Mouse (Mus musculus): Measurements from ENCODE around the gene Usp38. TPM values are rescaled to one million over a fixed set of nuclear protein-coding genes. Genes with fewer than 3 reads are reported as not detected.

Usp38 gene
- polyA plus RNA-seq, 1 experiment from 2014 or later: 23.8 TPM

GRCm38 (mm10) chr8:80982829-80983228 is 31.9 kb downstream of the Usp38 start:
- no peaks in the 10 kb centered on the region for H3K27me3 ChIP-seq (ENCODE audit: poor library complexity, severe bottlenecking)

DNA sequence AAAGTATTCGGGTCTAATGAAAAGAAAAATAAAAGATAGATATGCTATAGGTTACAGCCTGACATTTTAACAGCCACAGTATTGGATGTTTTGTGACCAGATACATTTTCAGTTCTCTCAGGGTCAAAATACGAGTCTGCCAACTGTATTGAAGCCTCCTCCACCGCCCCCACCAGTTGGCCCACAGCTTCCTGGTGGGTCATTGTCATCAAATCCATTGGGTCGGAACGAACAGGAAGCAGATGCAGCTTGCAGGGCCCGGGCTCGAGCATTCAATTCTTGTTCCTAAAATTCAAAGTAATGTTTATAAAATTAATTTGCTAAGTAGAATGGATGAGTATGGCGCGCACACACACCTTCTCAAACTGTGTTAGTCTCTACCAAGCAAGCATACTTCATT is 33.0 kb downstream of the Usp38 start:
- H3K27me3 ChIP-seq (ENCODE audit: poor library complexity, severe bottlenecking): no peaks in the 10 kb centered on the region
- peaks cover 3% of the 10 kb centered on the region; the same call in 1 of the 2 replicates for H3K9me3 ChIP-seq
- H3K4me1 ChIP-seq: peaks cover 7% of the 10 kb centered on the region; the same call in 1 of the 2 replicates
- no peak for DNase-seq (ENCODE audit: extremely low spot score, low spot score)
- no peak overlapping the region for H3K4me3 ChIP-seq
- peaks cover 72% of the 10 kb centered on the region for H3K36me3 ChIP-seq (replicated peaks)
- 83% methylated on average over 9 of the region's 9 CpGs for WGBS
- H3K27ac ChIP-seq: no peak overlapping the region

More at GRCm38 (mm10) chr8:80982829-80983228, 31.9 kb downstream of the Usp38 start:
- no peak overlapping the region for H3K4me3 ChIP-seq
- no peak overlapping the region for H3K27ac ChIP-seq
- WGBS: 92% methylated on average over 4 of the region's 4 CpGs
- H3K9me3 ChIP-seq: peaks cover 3% of the 10 kb centered on the region; the same call in 1 of the 2 replicates
- H3K36me3 ChIP-seq (replicated peaks): peaks cover 81% of the 10 kb centered on the region
- no peaks in the 10 kb centered on the region; the same call in 1 of the 2 replicates for H3K4me1 ChIP-seq
- no peak for DNase-seq (ENCODE audit: extremely low spot score, low spot score)

- H3K27me3 ChIP-seq (ENCODE audit: poor library complexity, severe bottlenecking): no peaks in the 10 kb centered on the region
- WGBS: 68% methylated on average over 4 of the region's 4 CpGs
Observed at GRCm38 (mm10) chr8:80980063-80980462, 34.7 kb downstream of the Usp38 start.

DNA sequence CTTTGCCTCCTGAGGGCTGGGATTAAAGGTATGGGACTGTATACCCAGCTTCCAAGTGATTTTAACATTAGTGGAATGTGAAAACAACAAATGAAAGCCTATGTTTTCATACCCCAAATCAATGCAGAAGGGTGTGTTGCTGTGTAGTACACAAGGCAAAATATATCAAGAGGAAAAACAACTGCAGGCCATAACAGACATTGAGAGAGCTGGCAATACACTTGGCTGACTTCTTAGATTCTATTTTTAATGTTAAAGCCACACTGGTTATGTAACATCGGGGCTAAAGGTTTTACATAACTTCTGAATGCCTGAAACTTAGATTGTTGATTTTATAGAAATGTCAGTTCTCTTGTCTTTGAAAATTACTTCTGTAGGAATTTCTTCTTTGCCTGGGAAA is 37.5 kb downstream of the Usp38 start:
- Histone ChIP-seq H3K27ac (no peak overlapping the region), H3K27me3 (ENCODE audit: poor library complexity, severe bottlenecking) (no peaks in the 10 kb centered on the region), H3K9me3 (peaks cover 3% of the 10 kb centered on the region; the same call in 1 of the 2 replicates), H3K4me3 (no peak overlapping the region), H3K36me3 (replicated peaks) (peaks cover 28% of the 10 kb centered on the region), H3K4me1 (peaks cover 7% of the 10 kb centered on the region; the same call in 1 of the 2 replicates)
- 83% methylated on average over 1 of the region's 1 CpGs for WGBS
- no peak for DNase-seq (ENCODE audit: extremely low spot score, low spot score)

More at GRCm38 (mm10) chr8:80980063-80980462, 34.7 kb downstream of the Usp38 start:
- Histone ChIP-seq H3K9me3 (peaks cover 3% of the 10 kb centered on the region; the same call in 1 of the 2 replicates), H3K4me3 (no peak overlapping the region), H3K4me1 (peaks cover 7% of the 10 kb centered on the region; the same call in 1 of the 2 replicates), H3K27ac (no peak overlapping the region), H3K36me3 (replicated peaks) (peaks cover 55% of the 10 kb centered on the region)
- no peak for DNase-seq (ENCODE audit: extremely low spot score, low spot score)

GRCm38 (mm10) chr8:80971150-80971549 is 43.6 kb downstream of the Usp38 start:
- DNase-seq (ENCODE audit: extremely low spot score, low spot score): no peak
- no peaks in the 10 kb centered on the region for H3K27me3 ChIP-seq (ENCODE audit: poor library complexity, severe bottlenecking)
- H3K4me3 ChIP-seq: no peak overlapping the region
- no peaks in the 10 kb centered on the region for H3K36me3 ChIP-seq (replicated peaks)
- H3K27ac ChIP-seq: no peak overlapping the region
- WGBS: 87% methylated on average over 9 of the region's 9 CpGs
- H3K9me3 ChIP-seq: no peaks in the 10 kb centered on the region
- no peaks in the 10 kb centered on the region for H3K4me1 ChIP-seq

DNA sequence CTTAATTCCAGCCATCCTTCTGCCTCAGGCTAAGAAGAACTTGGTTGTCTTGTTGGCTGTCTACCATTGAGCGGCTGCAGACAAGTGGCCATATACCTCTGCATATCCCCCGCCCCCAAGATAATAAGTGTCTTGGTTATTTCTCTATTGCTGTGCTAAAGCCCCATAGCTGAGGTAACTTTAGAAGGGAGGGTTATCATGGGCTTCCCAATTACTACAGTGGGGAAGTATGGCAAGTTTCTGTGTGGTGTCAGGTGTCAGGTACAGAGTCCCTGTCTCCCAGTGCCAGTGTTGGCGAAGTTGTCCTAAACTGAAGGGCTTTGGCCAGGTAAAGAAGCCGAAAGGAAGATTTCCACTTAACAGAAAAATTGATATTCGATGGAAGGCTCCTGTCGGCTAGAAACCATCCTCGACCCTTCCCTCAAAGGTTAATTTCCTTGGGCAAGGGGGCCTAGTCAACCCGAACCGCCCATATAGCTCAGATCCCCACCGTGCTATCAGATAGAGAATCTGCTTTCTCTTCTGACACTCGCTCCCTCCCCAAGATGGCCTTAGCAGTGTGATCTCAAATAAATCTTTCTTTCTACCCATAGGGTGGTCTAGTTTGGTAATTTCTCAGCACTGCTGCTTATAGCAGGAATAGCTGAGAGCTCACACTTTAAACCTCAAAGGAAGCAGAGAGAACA is 44.6 kb downstream of the Usp38 start:
- Histone ChIP-seq H3K9me3 (no peaks in the 10 kb centered on the region), H3K27ac (no peak overlapping the region), H3K27me3 (ENCODE audit: poor library complexity, severe bottlenecking) (no peaks in the 10 kb centered on the region), H3K4me1 (no peaks in the 10 kb centered on the region), H3K36me3 (replicated peaks) (no peaks in the 10 kb centered on the region), H3K4me3 (no peak overlapping the region)
- 91% methylated on average over 11 of the region's 11 CpGs for WGBS
- DNase-seq (ENCODE audit: extremely low spot score, low spot score): no peak

DNA sequence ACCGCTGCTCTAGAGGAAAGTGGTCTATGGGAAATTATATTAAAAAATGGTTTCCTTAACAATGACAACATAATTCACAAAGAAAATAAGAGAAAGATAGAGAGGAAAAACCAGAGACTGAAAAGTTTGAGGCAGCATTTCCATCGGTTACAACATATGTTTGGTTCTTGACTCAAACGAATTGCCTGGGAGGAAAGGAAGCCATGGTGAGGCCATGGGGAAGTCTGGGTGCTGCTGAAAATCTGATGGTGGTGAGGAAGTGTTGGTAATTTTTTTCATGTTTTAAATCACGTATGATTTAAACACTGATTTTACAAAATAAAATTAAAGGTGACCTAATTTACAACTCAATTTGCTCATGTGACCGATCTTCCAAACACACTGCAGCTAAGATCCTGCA is 45.3 kb downstream of the Usp38 start:
- WGBS: 90% methylated on average over 5 of the region's 5 CpGs
- no peak overlapping the region for H3K27ac ChIP-seq
- H3K27me3 ChIP-seq (ENCODE audit: poor library complexity, severe bottlenecking): no peaks in the 10 kb centered on the region
- H3K4me3 ChIP-seq: no peak overlapping the region
- no peaks in the 10 kb centered on the region for H3K36me3 ChIP-seq (replicated peaks)
- no peaks in the 10 kb centered on the region for H3K4me1 ChIP-seq
- peaks cover 1% of the 10 kb centered on the region; the same call in 1 of the 2 replicates for H3K9me3 ChIP-seq
- no peak for DNase-seq (ENCODE audit: extremely low spot score, low spot score)

DNA sequence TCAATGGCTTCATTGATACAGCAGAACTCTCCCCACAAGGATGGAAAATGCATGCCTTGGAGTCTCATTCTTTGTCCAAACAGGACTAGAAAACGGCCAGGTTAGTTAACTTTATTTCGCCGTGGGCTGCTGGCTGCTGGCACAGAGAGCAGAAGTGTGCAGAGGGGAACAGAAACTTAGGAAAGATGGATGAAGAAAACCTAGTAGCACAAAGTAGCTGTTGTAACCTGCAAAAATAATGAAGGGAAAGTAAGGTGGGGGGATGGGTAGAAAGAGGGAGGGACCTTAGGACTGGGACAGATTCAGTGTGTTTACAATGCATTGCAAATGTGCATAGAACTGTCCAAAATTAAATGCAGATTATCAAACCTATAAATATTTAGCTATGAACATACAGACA is 51.6 kb downstream of the Usp38 start:
- DNase-seq (ENCODE audit: extremely low spot score, low spot score): no peak
- Histone ChIP-seq H3K9me3 (peaks cover 2% of the 10 kb centered on the region; the same call in 1 of the 2 replicates), H3K4me1 (peaks cover 8% of the 10 kb centered on the region; the same call in 1 of the 2 replicates), H3K36me3 (replicated peaks) (no peaks in the 10 kb centered on the region), H3K4me3 (no peak overlapping the region), H3K27ac (no peak overlapping the region), H3K27me3 (ENCODE audit: poor library complexity, severe bottlenecking) (no peaks in the 10 kb centered on the region)
- 91% methylated on average over 3 of the region's 3 CpGs for WGBS

- no peak for DNase-seq (ENCODE audit: extremely low spot score, low spot score)
- no peak overlapping the region for H3K27ac ChIP-seq
- no peak overlapping the region for H3K4me3 ChIP-seq
- H3K36me3 ChIP-seq (replicated peaks): no peaks in the 10 kb centered on the region
- H3K27me3 ChIP-seq (ENCODE audit: poor library complexity, severe bottlenecking): no peaks in the 10 kb centered on the region
- 92% methylated on average over 5 of the region's 5 CpGs for WGBS
- H3K9me3 ChIP-seq: peaks cover 2% of the 10 kb centered on the region; the same call in 1 of the 2 replicates
- peaks cover 8% of the 10 kb centered on the region; the same call in 1 of the 2 replicates for H3K4me1 ChIP-seq
Observed at GRCm38 (mm10) chr8:80962592-80962983, 52.1 kb downstream of the Usp38 start.

DNA sequence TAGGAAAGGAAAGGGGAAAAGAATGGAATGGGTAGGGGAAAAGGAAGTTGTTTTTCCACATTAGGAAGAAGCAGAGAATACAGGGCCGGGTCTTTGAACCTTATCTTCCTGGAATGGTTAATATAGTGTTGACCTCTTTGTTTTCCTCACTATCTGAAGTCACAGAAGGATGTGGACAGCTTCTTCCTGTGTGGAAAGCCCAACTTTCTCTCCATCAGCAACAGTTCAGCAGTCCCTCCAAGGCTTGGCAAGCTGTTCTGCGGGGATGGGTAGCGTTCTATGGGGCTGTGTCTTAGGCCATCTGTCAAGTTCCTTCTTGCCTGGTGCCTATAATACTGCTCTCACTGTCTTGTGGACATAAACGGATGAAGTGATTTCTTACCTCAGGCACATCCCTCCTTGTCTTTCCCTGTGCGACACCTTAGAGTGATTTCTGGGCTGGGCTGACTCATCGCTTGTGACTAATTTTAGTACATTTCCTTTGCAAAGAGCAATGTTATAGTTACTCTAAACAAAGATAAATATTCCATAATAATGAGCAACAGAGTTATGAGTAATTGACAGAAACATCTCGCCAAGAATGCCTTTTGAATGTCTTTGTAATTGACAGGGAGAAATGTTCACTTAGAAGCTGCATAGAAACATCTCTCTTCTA is 52.7 kb downstream of the Usp38 start:
- Histone ChIP-seq H3K36me3 (replicated peaks) (no peaks in the 10 kb centered on the region), H3K9me3 (peaks cover 2% of the 10 kb centered on the region; the same call in 1 of the 2 replicates), H3K27me3 (ENCODE audit: poor library complexity, severe bottlenecking) (no peaks in the 10 kb centered on the region), H3K4me1 (peaks cover 8% of the 10 kb centered on the region; the same call in 1 of the 2 replicates), H3K4me3 (no peak overlapping the region), H3K27ac (no peak overlapping the region)
- WGBS: 82% methylated on average over 7 of the region's 7 CpGs
- DNase-seq (ENCODE audit: extremely low spot score, low spot score): no peak

DNA sequence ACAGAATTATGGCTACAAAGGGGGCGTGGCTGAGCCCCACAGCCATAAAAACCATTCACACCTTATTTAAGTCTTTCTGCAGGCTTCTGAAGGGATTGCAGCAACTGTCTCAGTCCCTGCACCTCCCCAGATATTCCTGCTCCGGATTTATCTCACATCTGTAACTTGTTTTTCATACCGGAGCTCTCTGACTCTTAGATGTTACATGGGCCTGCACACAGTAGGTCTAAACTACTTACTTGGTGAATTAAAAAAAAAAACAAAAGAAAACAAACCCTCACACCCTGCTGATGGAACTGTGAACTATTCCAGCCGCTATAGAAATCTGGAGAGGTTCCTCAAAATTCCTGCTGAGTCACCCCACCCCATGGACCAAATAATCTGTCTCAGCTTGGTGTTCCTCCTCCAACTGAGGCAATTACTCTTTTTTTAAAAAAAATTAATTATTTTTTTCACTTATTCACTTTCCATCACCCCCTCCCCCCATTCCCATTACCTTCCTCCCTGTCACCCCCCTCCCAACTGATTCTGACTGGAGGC is 53.6 kb downstream of the Usp38 start:
- Histone ChIP-seq H3K4me3 (no peak overlapping the region), H3K4me1 (peaks cover 8% of the 10 kb centered on the region; the same call in 1 of the 2 replicates), H3K9me3 (peaks cover 2% of the 10 kb centered on the region; the same call in 1 of the 2 replicates), H3K27ac (no peak overlapping the region), H3K27me3 (ENCODE audit: poor library complexity, severe bottlenecking) (no peaks in the 10 kb centered on the region), H3K36me3 (replicated peaks) (no peaks in the 10 kb centered on the region)
- WGBS: 79% methylated on average over 4 of the region's 4 CpGs
- DNase-seq (ENCODE audit: extremely low spot score, low spot score): no peak

GRCm38 (mm10) chr8:80959588-80960268 is 55.0 kb downstream of the Usp38 start:
- no peak for DNase-seq (ENCODE audit: extremely low spot score, low spot score)
- Histone ChIP-seq H3K4me3 (no peak overlapping the region), H3K27me3 (ENCODE audit: poor library complexity, severe bottlenecking) (no peaks in the 10 kb centered on the region), H3K36me3 (replicated peaks) (no peaks in the 10 kb centered on the region), H3K27ac (0 out of 2 replicates have a peak overlapping the region, but pooled peaks have one; percentile 25), H3K9me3 (peaks cover 6% of the 10 kb centered on the region; the same call in 1 of the 2 replicates), H3K4me1 (peaks cover 8% of the 10 kb centered on the region; the same call in 1 of the 2 replicates)
- WGBS: 82% methylated on average over 9 of the region's 9 CpGs
